Mouse (Mus musculus) liver, embryonic 12.5 days (tissue): ENCODE data around the gene Sec14l5. TPM values are rescaled to one million over a fixed set of nuclear protein-coding genes. Genes with fewer than 3 reads are reported as not detected.

Source experiments
- ATAC-seq: fragments of 200-750 bp; cut with Nextera tagmentation; 2 replicates; pipeline ENCODE4 v1.8.0; 2017; ENCODE audit warnings: moderate number of reproducible peaks, mild to moderate bottlenecking, moderate library complexity
- H3K27ac ChIP-seq: fragments of 300-500 bp; sonication (generic); 2 replicates; pipeline ENCODE4 v1.5.1; 2016; ENCODE audit warnings: mild to moderate bottlenecking
- H3K27me3 ChIP-seq: fragments of 300-500 bp; sonication (generic); replicated peaks from 2 replicates; pipeline ENCODE4 v1.6.1; 2016; ENCODE audit warnings: mild to moderate bottlenecking, moderate library complexity
- H3K36me3 ChIP-seq: fragments of 300-500 bp; sonication (generic); 2 replicates; pipeline ENCODE4 v1.6.1; 2016; ENCODE audit warnings: mild to moderate bottlenecking, moderate library complexity
- H3K4me1 ChIP-seq: fragments of 300-500 bp; sonication (generic); 2 replicates; pipeline ENCODE4 v1.6.1; 2016
- H3K4me2 ChIP-seq: fragments of 300-500 bp; sonication (generic); 2 replicates; pipeline ENCODE4 v1.6.1; 2016; ENCODE audit warnings: mild to moderate bottlenecking, moderate library complexity
- H3K4me3 ChIP-seq: fragments of 300-500 bp; sonication (generic); 2 replicates; pipeline ENCODE4 v1.5.1; 2016; ENCODE audit warnings: mild to moderate bottlenecking, moderate library complexity
- H3K9ac ChIP-seq: fragments of 300-500 bp; sonication (generic); 2 replicates; pipeline ENCODE4 v1.6.1; 2016; ENCODE audit warnings: mild to moderate bottlenecking, moderate library complexity
- H3K9me3 ChIP-seq: fragments of 300-500 bp; sonication (generic); replicated peaks from 2 replicates; pipeline ENCODE4 v1.6.1; 2016; ENCODE audit warnings: mild to moderate bottlenecking, moderate library complexity
- WGBS: fragments of 180-500 bp; shearing (Covaris S2); methylation state at CpG from one replicate; pipeline ENCODE4 v1.1.7; 2016; ENCODE audit not compliant: insufficient replicate concordance; 5-methylcytosine and 5-hydroxymethylcytosine counted together
- polyA plus RNA-seq: library from polyadenylated mRNA; unstranded; fragments of >200 nt; fragmentation: Nextera tagmentation; extraction: Ambion mirVana; gene quantifications from 2 replicates; pipeline ENCODE4 v1.2.1, GENCODE M21; 2016

Gene Sec14l5
- polyA plus RNA-seq, 1 experiment from 2014 or later: not detected

- 1% methylated on average over 34 of the region's 39 CpGs for WGBS
- Histone ChIP-seq H3K4me3 (peak within 1 kb of the TSS; percentile 41), H3K27me3 (peaks cover 75% of the 10 kb centered on the region), H3K27ac (no peak within 1 kb of the TSS), H3K4me2 (peak within 1 kb of the TSS; percentile 52), H3K9ac (no peak within 1 kb of the TSS), H3K36me3 (no peaks in the 10 kb centered on the region), H3K9me3 (no peaks in the 10 kb centered on the region), H3K4me1 (no peaks in the 10 kb centered on the region; the same call in 1 of the 2 replicates)
- peak; percentile 42 for ATAC-seq
These were observed 14.5 kb upstream of the Sec14l5 start, which contains the start of gene Ppl for GRCm38 (mm10) chr16:5132401-5132801. Ppl (minus strand) TSS chr16:5132421.

GRCm38 (mm10) chr16:5134623-5135330 is 12.1 kb upstream of the Sec14l5 start:
- no peak overlapping the region for H3K27ac ChIP-seq
- no peaks in the 10 kb centered on the region for H3K36me3 ChIP-seq
- H3K27me3 ChIP-seq: peaks cover 53% of the 10 kb centered on the region
- WGBS: 62% methylated on average over 14 of the region's 14 CpGs
- H3K9ac ChIP-seq: no peak overlapping the region
- no peaks in the 10 kb centered on the region; the same call in 1 of the 2 replicates for H3K4me1 ChIP-seq
- H3K9me3 ChIP-seq: no peaks in the 10 kb centered on the region
- H3K4me3 ChIP-seq: no peak overlapping the region
- ATAC-seq: no peak
- no peak overlapping the region for H3K4me2 ChIP-seq

GRCm38 (mm10) chr16:5135551-5136261 is 11.2 kb upstream of the Sec14l5 start:
- Histone ChIP-seq H3K4me2 (no peak overlapping the region), H3K36me3 (no peaks in the 10 kb centered on the region), H3K27me3 (peaks cover 44% of the 10 kb centered on the region), H3K4me3 (no peak overlapping the region), H3K9ac (no peak overlapping the region), H3K9me3 (no peaks in the 10 kb centered on the region), H3K27ac (no peak overlapping the region), H3K4me1 (no peaks in the 10 kb centered on the region; the same call in 1 of the 2 replicates)
- 54% methylated on average over 8 of the region's 8 CpGs for WGBS
- 0 out of 2 replicates have a peak, but pooled peaks have one; percentile 14 for ATAC-seq

GRCm38 (mm10) chr16:5136505-5136904 is 10.4 kb upstream of the Sec14l5 start:
- Histone ChIP-seq H3K4me1 (no peaks in the 10 kb centered on the region; the same call in 1 of the 2 replicates), H3K4me2 (no peak overlapping the region), H3K27me3 (peaks cover 36% of the 10 kb centered on the region), H3K9ac (no peak overlapping the region), H3K9me3 (no peaks in the 10 kb centered on the region), H3K27ac (no peak overlapping the region), H3K36me3 (no peaks in the 10 kb centered on the region), H3K4me3 (no peak overlapping the region)
- WGBS: 28% methylated on average over 4 of the region's 4 CpGs
- ATAC-seq: peak; percentile 19; the same call in 1 of the 2 replicates

- Histone ChIP-seq H3K4me1 (no peaks in the 10 kb centered on the region; the same call in 1 of the 2 replicates), H3K9me3 (no peaks in the 10 kb centered on the region), H3K9ac (no peak overlapping the region), H3K4me3 (no peak overlapping the region), H3K36me3 (no peaks in the 10 kb centered on the region), H3K27me3 (peaks cover 30% of the 10 kb centered on the region), H3K4me2 (no peak overlapping the region), H3K27ac (no peak overlapping the region)
- ATAC-seq: no peak
- 68% methylated on average over 12 of the region's 12 CpGs for WGBS
These were observed 9.8 kb upstream of the Sec14l5 start for GRCm38 (mm10) chr16:5137006-5137540.

- H3K4me2 ChIP-seq: no peak overlapping the region
- H3K27ac ChIP-seq: no peak overlapping the region
- H3K9me3 ChIP-seq: no peaks in the 10 kb centered on the region
- 50% methylated on average over 4 of the region's 4 CpGs for WGBS
- peaks cover 10% of the 10 kb centered on the region for H3K27me3 ChIP-seq
- H3K4me1 ChIP-seq: no peaks in the 10 kb centered on the region
- no peak overlapping the region for H3K4me3 ChIP-seq
- ATAC-seq: no peak
- H3K9ac ChIP-seq: no peak overlapping the region
- no peaks in the 10 kb centered on the region for H3K36me3 ChIP-seq
These were observed 7.2 kb upstream of the Sec14l5 start for GRCm38 (mm10) chr16:5139741-5140140.

- peak overlapping the region; percentile 72; the same call in 1 of the 2 replicates for H3K4me2 ChIP-seq
- H3K4me3 ChIP-seq: no peak overlapping the region
- peaks cover 41% of the 10 kb centered on the region for H3K27me3 ChIP-seq
- peaks cover 19% of the 10 kb centered on the region for H3K4me1 ChIP-seq
- no peak overlapping the region for H3K27ac ChIP-seq
- no peaks in the 10 kb centered on the region for H3K36me3 ChIP-seq
- 2% methylated on average over 7 of the region's 7 CpGs for WGBS
- ATAC-seq: no peak
- no peak overlapping the region for H3K9ac ChIP-seq
- H3K9me3 ChIP-seq: no peaks in the 10 kb centered on the region
These were observed 1.3 kb upstream of the Sec14l5 start for GRCm38 (mm10) chr16:5145570-5145969.

- H3K36me3 ChIP-seq: no peaks in the 10 kb centered on the region
- 2% methylated on average over 26 of the region's 26 CpGs for WGBS
- ATAC-seq: peak; percentile 88
- peak overlapping the region; percentile 31 for H3K4me3 ChIP-seq
- H3K27ac ChIP-seq: no peak overlapping the region
- H3K9ac ChIP-seq: no peak overlapping the region
- no peaks in the 10 kb centered on the region for H3K9me3 ChIP-seq
- peak overlapping the region; percentile 72 for H3K4me2 ChIP-seq
- peaks cover 41% of the 10 kb centered on the region for H3K27me3 ChIP-seq
- H3K4me1 ChIP-seq: peaks cover 19% of the 10 kb centered on the region
These were observed 407 bp upstream of the Sec14l5 start for GRCm38 (mm10) chr16:5146367-5147036.

- Histone ChIP-seq H3K4me1 (peaks cover 17% of the 10 kb centered on the region), H3K4me3 (no peak overlapping the region), H3K9me3 (no peaks in the 10 kb centered on the region), H3K4me2 (no peak overlapping the region), H3K9ac (no peak overlapping the region), H3K36me3 (no peaks in the 10 kb centered on the region), H3K27ac (no peak overlapping the region), H3K27me3 (peaks cover 48% of the 10 kb centered on the region)
- no peak for ATAC-seq
- WGBS: 71% methylated on average over 10 of the region's 10 CpGs
These were observed 3.6 kb downstream of the Sec14l5 start for GRCm38 (mm10) chr16:5150544-5150943.

- H3K9me3 ChIP-seq: no peaks in the 10 kb centered on the region
- ATAC-seq: no peak
- peaks cover 26% of the 10 kb centered on the region for H3K27me3 ChIP-seq
- WGBS: 56% methylated on average over 6 of the region's 6 CpGs
- H3K27ac ChIP-seq: no peak overlapping the region
- no peak overlapping the region for H3K4me2 ChIP-seq
- no peak overlapping the region for H3K4me3 ChIP-seq
- H3K4me1 ChIP-seq: no peaks in the 10 kb centered on the region
- no peaks in the 10 kb centered on the region for H3K36me3 ChIP-seq
- no peak overlapping the region for H3K9ac ChIP-seq
These were observed 6.6 kb downstream of the Sec14l5 start for GRCm38 (mm10) chr16:5153299-5154026.

GRCm38 (mm10) chr16:5155014-5155413 is 8.1 kb downstream of the Sec14l5 start:
- no peak for ATAC-seq
- 45% methylated on average over 3 of the region's 3 CpGs for WGBS

More at GRCm38 (mm10) chr16:5155014-5155413, 8.1 kb downstream of the Sec14l5 start:
- Histone ChIP-seq H3K4me2 (no peak overlapping the region), H3K27me3 (peaks cover 15% of the 10 kb centered on the region), H3K4me3 (no peak overlapping the region), H3K36me3 (no peaks in the 10 kb centered on the region), H3K4me1 (no peaks in the 10 kb centered on the region), H3K9ac (no peak overlapping the region), H3K27ac (no peak overlapping the region), H3K9me3 (no peaks in the 10 kb centered on the region)
